Mouse (Mus musculus): ENCODE results near the gene Eps15. TPM values are rescaled to one million over a fixed set of nuclear protein-coding genes. Genes with fewer than 3 reads are reported as not detected.

Eps15 gene
- polyA plus RNA-seq, 1 experiment: 5.9 TPM

DNA sequence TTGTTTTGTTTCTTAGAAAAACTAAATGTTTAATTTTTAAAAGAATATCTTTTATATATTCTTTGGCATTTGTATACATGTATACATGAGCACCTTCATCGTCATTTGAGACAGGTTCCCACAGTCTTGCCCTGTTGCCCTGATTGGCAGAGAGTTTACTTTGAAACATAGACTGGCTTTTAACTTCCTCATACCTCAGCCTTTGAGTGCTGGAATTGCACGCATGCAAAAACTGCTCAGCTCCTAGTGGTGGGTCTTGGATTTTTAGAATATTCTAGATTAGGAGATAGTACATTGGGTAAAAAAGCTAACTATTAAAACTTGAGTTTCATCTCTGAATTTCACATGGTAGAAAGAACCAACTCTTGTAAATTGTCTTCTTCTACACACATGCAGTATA lies 24.7 kb upstream of the Eps15 start:
- 12% methylated on average over 2 of the region's 2 CpGs for WGBS
- no peak overlapping the region for H3K4me3 ChIP-seq (ENCODE audit: extremely low read depth, insufficient read depth, insufficient read length)
- no peaks in the 10 kb centered on the region; the same call in 1 of the 2 replicates for H3K27me3 ChIP-seq (ENCODE audit: control insufficient read depth, insufficient read depth, low read length)
- no peaks in the 10 kb centered on the region; the same call in 1 of the 2 replicates for H3K4me1 ChIP-seq (ENCODE audit: control insufficient read depth, insufficient read depth, insufficient read length)
- no peak for DNase-seq (ENCODE audit: low read depth in 1 of 2, low spot score in 2 of 2)
- H3K36me3 ChIP-seq (ENCODE audit: control insufficient read depth, insufficient read depth, low read length): no peaks in the 10 kb centered on the region
- H3K27ac ChIP-seq (ENCODE audit: insufficient read depth, low read length): no peak overlapping the region
- TF ChIP-seq CTCF (IDR thresholded peaks at IDR 0.05; ENCODE audit: extremely low read depth, insufficient read depth, insufficient read length, insufficient replicate concordance) (no peak), POLR2A (IDR thresholded peaks at IDR 0.05; ENCODE audit: low read depth, low read length) (no peak)

DNA sequence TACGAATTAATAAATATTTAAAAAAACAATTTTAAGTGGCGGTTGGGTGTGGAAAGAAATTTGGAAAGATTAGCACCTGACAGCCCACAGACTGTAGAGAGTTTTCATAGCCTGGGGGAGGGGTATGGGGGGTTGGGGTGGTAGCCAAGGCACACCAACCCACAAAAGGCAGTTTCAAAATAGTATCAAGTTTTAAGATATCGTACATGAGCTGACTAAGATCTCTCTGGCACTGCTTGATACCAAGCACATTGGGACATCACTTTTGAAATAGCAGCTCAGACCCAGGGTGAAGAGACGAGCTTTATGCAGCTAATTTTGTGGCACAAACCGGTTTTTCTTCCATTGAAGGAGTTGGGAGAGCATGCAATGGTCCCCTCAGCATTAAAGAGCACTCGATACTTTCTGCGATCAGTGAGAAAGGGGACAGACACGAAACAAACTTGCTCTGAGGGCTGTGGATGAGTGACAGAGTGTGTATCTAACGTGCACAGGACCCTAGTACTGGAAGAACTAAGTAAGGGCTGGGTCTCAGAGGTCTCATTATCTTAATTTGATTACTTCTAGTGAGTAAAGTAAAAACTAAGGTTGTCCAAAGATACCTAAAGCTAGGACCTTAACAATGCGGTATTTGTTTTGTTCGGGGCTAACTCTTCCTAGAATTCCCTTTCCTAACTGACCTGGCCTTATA lies 24.2 kb upstream of the Eps15 start:
- Histone ChIP-seq H3K36me3 (ENCODE audit: control insufficient read depth, insufficient read depth, low read length) (no peaks in the 10 kb centered on the region), H3K4me3 (ENCODE audit: extremely low read depth, insufficient read depth, insufficient read length) (no peak overlapping the region), H3K27ac (ENCODE audit: insufficient read depth, low read length) (no peak overlapping the region), H3K4me1 (ENCODE audit: control insufficient read depth, insufficient read depth, insufficient read length) (no peaks in the 10 kb centered on the region; the same call in 1 of the 2 replicates), H3K27me3 (ENCODE audit: control insufficient read depth, insufficient read depth, low read length) (no peaks in the 10 kb centered on the region; the same call in 1 of the 2 replicates)
- TF ChIP-seq POLR2A (IDR thresholded peaks at IDR 0.05; ENCODE audit: low read depth, low read length): no peak
- TF ChIP-seq CTCF (IDR thresholded peaks at IDR 0.05; ENCODE audit: extremely low read depth, insufficient read depth, insufficient read length, insufficient replicate concordance): no peak
- 74% methylated on average over 11 of the region's 11 CpGs for WGBS
- no peak for DNase-seq (ENCODE audit: low read depth in 1 of 2, low spot score in 2 of 2)

DNA sequence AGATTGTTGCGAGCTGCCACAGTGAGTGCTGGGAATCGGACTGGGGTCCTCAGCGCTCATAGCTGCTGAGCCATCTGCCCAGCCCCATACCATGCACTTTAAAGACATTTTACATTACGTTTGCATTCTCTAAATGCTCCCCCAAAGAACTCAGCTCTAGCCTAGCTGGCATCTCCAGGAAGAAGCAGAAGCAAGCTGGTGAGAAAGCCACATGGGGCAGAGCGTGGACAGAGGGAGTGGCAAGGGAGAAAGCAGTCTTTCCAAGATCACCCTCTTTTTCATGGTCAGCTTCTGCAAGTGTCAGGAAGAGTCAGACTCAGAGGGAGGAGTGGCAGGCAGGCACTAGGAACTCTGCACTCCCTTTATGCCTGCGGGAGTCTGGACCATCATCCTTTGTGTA lies 23.3 kb upstream of the Eps15 start:
- no peak overlapping the region for H3K27ac ChIP-seq (ENCODE audit: insufficient read depth, low read length)
- 92% methylated on average over 6 of the region's 6 CpGs for WGBS

DNA sequence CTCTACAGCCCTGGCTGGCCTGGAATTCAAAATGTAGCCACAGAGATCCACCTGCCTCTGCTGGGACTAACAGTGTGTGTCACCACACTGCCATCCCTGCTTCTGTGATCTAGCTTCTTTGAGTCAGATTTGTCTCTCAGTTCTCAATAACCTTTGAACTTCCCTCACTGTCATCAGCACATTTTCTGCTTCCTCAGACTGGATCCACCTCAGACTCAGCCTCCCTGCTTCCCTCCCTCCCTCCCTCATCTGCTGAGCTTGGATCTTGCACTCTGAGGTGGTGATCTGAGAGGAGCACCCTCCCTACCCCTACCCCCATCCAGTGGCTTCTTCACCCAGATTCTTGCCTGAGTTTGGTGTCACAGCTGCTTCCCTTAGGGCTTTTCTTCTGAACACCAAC lies 22.4 kb upstream of the Eps15 start:
- no peaks in the 10 kb centered on the region for H3K4me1 ChIP-seq (ENCODE audit: control insufficient read depth, insufficient read depth, insufficient read length)
- TF ChIP-seq CTCF (IDR thresholded peaks at IDR 0.05; ENCODE audit: extremely low read depth, insufficient read depth, insufficient read length, insufficient replicate concordance) (no peak), POLR2A (IDR thresholded peaks at IDR 0.05; ENCODE audit: low read depth, low read length) (no peak)
- H3K27ac ChIP-seq (ENCODE audit: insufficient read depth, low read length): no peak overlapping the region
- H3K36me3 ChIP-seq (ENCODE audit: control insufficient read depth, insufficient read depth, low read length): no peaks in the 10 kb centered on the region
- no peaks in the 10 kb centered on the region; the same call in 1 of the 2 replicates for H3K27me3 ChIP-seq (ENCODE audit: control insufficient read depth, insufficient read depth, low read length)
- DNase-seq (ENCODE audit: low read depth in 1 of 2, low spot score in 2 of 2): no peak
- H3K4me3 ChIP-seq (ENCODE audit: extremely low read depth, insufficient read depth, insufficient read length): no peak overlapping the region

More for the DNA sequence above, 23.3 kb upstream of the Eps15 start:
- no peak for DNase-seq (ENCODE audit: low read depth in 1 of 2, low spot score in 2 of 2)
- H3K27me3 ChIP-seq (ENCODE audit: control insufficient read depth, insufficient read depth, low read length): no peaks in the 10 kb centered on the region; the same call in 1 of the 2 replicates
- no peak overlapping the region for H3K4me3 ChIP-seq (ENCODE audit: extremely low read depth, insufficient read depth, insufficient read length)
- TF ChIP-seq CTCF (IDR thresholded peaks at IDR 0.05; ENCODE audit: extremely low read depth, insufficient read depth, insufficient read length, insufficient replicate concordance) (no peak), POLR2A (IDR thresholded peaks at IDR 0.05; ENCODE audit: low read depth, low read length) (no peak)
- H3K36me3 ChIP-seq (ENCODE audit: control insufficient read depth, insufficient read depth, low read length): no peaks in the 10 kb centered on the region
- no peaks in the 10 kb centered on the region; the same call in 1 of the 2 replicates for H3K4me1 ChIP-seq (ENCODE audit: control insufficient read depth, insufficient read depth, insufficient read length)

DNA sequence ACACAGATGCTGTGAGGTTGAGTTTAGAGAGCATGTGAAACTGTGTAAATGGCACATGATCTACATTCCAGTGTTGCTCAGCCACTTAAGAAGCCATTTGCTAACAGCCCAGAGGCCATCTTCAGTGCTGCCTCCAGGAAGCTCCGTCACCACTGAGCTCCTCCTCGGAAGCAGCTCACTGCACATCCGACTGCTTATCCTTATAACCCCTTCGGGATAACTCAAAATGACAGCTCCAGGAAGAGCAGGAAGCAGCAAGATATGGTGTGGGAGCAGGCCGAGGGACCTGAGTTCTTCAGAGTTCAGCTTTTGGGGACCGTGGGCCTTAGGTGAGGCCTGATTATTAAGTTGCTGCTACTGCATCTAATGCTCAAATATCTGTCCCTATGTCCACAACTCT lies 18.0 kb upstream of the Eps15 start:
- no peaks in the 10 kb centered on the region; the same call in 1 of the 2 replicates for H3K27me3 ChIP-seq (ENCODE audit: control insufficient read depth, insufficient read depth, low read length)
- WGBS: 85% methylated on average over 6 of the region's 6 CpGs
- H3K27ac ChIP-seq (ENCODE audit: insufficient read depth, low read length): no peak overlapping the region
- H3K36me3 ChIP-seq (ENCODE audit: control insufficient read depth, insufficient read depth, low read length): no peaks in the 10 kb centered on the region
- H3K4me1 ChIP-seq (ENCODE audit: control insufficient read depth, insufficient read depth, insufficient read length): no peaks in the 10 kb centered on the region
- H3K4me3 ChIP-seq (ENCODE audit: extremely low read depth, insufficient read depth, insufficient read length): no peak overlapping the region
- no peak for DNase-seq (ENCODE audit: low read depth in 1 of 2, low spot score in 2 of 2)
- TF ChIP-seq CTCF (IDR thresholded peaks at IDR 0.05; ENCODE audit: extremely low read depth, insufficient read depth, insufficient read length, insufficient replicate concordance) (no peak), POLR2A (IDR thresholded peaks at IDR 0.05; ENCODE audit: low read depth, low read length) (no peak)

DNA sequence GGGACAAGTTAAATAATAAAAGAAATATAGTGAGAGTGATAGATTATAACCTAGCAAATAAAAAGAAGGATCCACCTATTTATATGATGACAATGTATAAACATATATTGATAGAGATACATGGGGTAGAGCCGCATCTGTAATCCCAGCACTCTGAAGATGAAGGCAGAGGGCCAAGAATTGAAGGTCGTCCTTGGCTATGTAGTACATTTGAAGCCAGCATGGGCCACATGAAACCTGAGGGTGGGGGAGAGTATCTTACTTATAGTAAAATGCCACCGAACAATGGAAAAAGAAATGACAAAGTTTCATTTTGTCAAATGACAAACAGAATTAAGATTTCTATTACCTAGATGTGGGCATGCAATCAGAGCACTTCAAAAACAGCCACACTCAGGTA lies 14.0 kb upstream of the Eps15 start:
- no peak overlapping the region for H3K4me3 ChIP-seq (ENCODE audit: extremely low read depth, insufficient read depth, insufficient read length)
- DNase-seq (ENCODE audit: low read depth in 1 of 2, low spot score in 2 of 2): no peak
- TF ChIP-seq POLR2A (IDR thresholded peaks at IDR 0.05; ENCODE audit: low read depth, low read length) (no peak), CTCF (IDR thresholded peaks at IDR 0.05; ENCODE audit: extremely low read depth, insufficient read depth, insufficient read length, insufficient replicate concordance) (no peak)
- H3K4me1 ChIP-seq (ENCODE audit: control insufficient read depth, insufficient read depth, insufficient read length): no peaks in the 10 kb centered on the region
- H3K27me3 ChIP-seq (ENCODE audit: control insufficient read depth, insufficient read depth, low read length): no peaks in the 10 kb centered on the region
- WGBS: 92% methylated on average over 3 of the region's 3 CpGs
- no peak overlapping the region for H3K27ac ChIP-seq (ENCODE audit: insufficient read depth, low read length)
- no peaks in the 10 kb centered on the region for H3K36me3 ChIP-seq (ENCODE audit: control insufficient read depth, insufficient read depth, low read length)

DNA sequence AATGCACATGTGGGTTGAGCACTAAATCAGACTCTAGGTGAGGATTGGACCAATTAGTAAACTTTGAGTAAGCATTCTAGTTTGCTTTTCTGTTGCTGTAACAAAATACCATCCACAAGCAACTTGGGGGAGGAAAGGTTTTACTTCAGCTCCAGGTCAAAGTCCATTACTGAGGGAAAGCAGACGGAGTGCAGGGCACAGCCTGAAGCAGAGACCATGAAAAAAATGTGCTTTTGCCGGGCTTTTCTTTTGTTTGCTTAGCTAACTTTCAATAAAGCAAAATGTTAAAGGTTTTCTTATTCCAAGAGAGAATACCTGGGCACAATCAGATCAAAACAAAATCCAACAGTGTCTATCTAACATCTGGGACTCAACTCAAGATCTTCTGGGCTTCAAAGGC lies 13.3 kb upstream of the Eps15 start:
- WGBS: 89% methylated on average over 2 of the region's 2 CpGs
- Histone ChIP-seq H3K27ac (ENCODE audit: insufficient read depth, low read length) (no peak overlapping the region), H3K4me3 (ENCODE audit: extremely low read depth, insufficient read depth, insufficient read length) (no peak overlapping the region), H3K27me3 (ENCODE audit: control insufficient read depth, insufficient read depth, low read length) (no peaks in the 10 kb centered on the region), H3K4me1 (ENCODE audit: control insufficient read depth, insufficient read depth, insufficient read length) (no peaks in the 10 kb centered on the region), H3K36me3 (ENCODE audit: control insufficient read depth, insufficient read depth, low read length) (no peaks in the 10 kb centered on the region)
- TF ChIP-seq CTCF (IDR thresholded peaks at IDR 0.05; ENCODE audit: extremely low read depth, insufficient read depth, insufficient read length, insufficient replicate concordance): no peak
- TF ChIP-seq POLR2A (IDR thresholded peaks at IDR 0.05; ENCODE audit: low read depth, low read length): no peak
- DNase-seq (ENCODE audit: low read depth in 1 of 2, low spot score in 2 of 2): no peak
